Mouse (Mus musculus): ENCODE results near the gene Fasn. TPM values are rescaled to one million over a fixed set of nuclear protein-coding genes. Genes with fewer than 3 reads are reported as not detected.

The Fasn gene
- polyA plus RNA-seq, 1 experiment from 2014 or later = 70.3 TPM

Other genes starting within 250 kb of the Fasn start
- 484 and 518 TPM in 2 replicates for gene Arhgdia, start 242.9 kb downstream of the Fasn start, polyA plus RNA-seq (2016; fragmentation: Nextera tagmentation; extraction: Ambion mirVana)
- 671 and 778 TPM in 2 replicates for gene Alyref, start 226.2 kb downstream of the Fasn start, polyA plus RNA-seq (2016; fragmentation: Nextera tagmentation; extraction: Ambion mirVana)
- 202 and 203 TPM in 2 replicates for gene Anapc11, start 226.1 kb downstream of the Fasn start, polyA plus RNA-seq (2016; fragmentation: Nextera tagmentation; extraction: Ambion mirVana)
- gene Npb, start 216.1 kb downstream of the Fasn start, polyA plus RNA-seq (2016; fragmentation: Nextera tagmentation; extraction: Ambion mirVana) = 0.65 and 0.95 TPM in 2 replicates
- 143 and 156 TPM in 2 replicates for gene Pcyt2, start 206.6 kb downstream of the Fasn start, polyA plus RNA-seq (2016; fragmentation: Nextera tagmentation; extraction: Ambion mirVana)
- gene Sirt7, start 199.3 kb downstream of the Fasn start, polyA plus RNA-seq (2016; fragmentation: Nextera tagmentation; extraction: Ambion mirVana) = 29.5 and 29.9 TPM in 2 replicates
- gene Mafg, start 190.9 kb downstream of the Fasn start, polyA plus RNA-seq (2016; fragmentation: Nextera tagmentation; extraction: Ambion mirVana) = 28.8 and 29.9 TPM in 2 replicates
- 29.9 and 34.3 TPM in 2 replicates for gene Pycr1, start 180.8 kb downstream of the Fasn start, polyA plus RNA-seq (2016; fragmentation: Nextera tagmentation; extraction: Ambion mirVana)
- 0.36 and 0.68 TPM in 2 replicates for gene Myadml2, start 176.4 kb downstream of the Fasn start, polyA plus RNA-seq (2016; fragmentation: Nextera tagmentation; extraction: Ambion mirVana)
- gene Notum, start 163.4 kb downstream of the Fasn start, polyA plus RNA-seq (2016; fragmentation: Nextera tagmentation; extraction: Ambion mirVana) = 8.8 and 12.6 TPM in 2 replicates
- 142 and 149 TPM in 2 replicates for gene Aspscr1, start 151.6 kb downstream of the Fasn start, polyA plus RNA-seq (2016; fragmentation: Nextera tagmentation; extraction: Ambion mirVana)
- 131 and 138 TPM in 2 replicates for gene Cenpx, start 110.8 kb downstream of the Fasn start, polyA plus RNA-seq (2016; fragmentation: Nextera tagmentation; extraction: Ambion mirVana)
- gene Lrrc45, start 110.6 kb downstream of the Fasn start, polyA plus RNA-seq (2016; fragmentation: Nextera tagmentation; extraction: Ambion mirVana) = 77.9 and 78.4 TPM in 2 replicates
- gene Rac3, start 103.1 kb downstream of the Fasn start, polyA plus RNA-seq (2016; fragmentation: Nextera tagmentation; extraction: Ambion mirVana) = 48.5 and 51.2 TPM in 2 replicates
- gene Dcxr, start 97.3 kb downstream of the Fasn start, polyA plus RNA-seq (2016; fragmentation: Nextera tagmentation; extraction: Ambion mirVana) = 14.8 and 17.8 TPM in 2 replicates
- gene Cbr2, start 92.4 kb downstream of the Fasn start, polyA plus RNA-seq (2016; fragmentation: Nextera tagmentation; extraction: Ambion mirVana) = 4.6 and 7.2 TPM in 2 replicates
- 6.4 and 8.4 TPM in 2 replicates for gene Hmga1b, start 61.8 kb downstream of the Fasn start, polyA plus RNA-seq (2016; fragmentation: Nextera tagmentation; extraction: Ambion mirVana)
- gene Rfng, start 40.3 kb downstream of the Fasn start, polyA plus RNA-seq (2016; fragmentation: Nextera tagmentation; extraction: Ambion mirVana) = 36.2 and 42.1 TPM in 2 replicates
- gene Gps1, start 40.3 kb downstream of the Fasn start, polyA plus RNA-seq (2016; fragmentation: Nextera tagmentation; extraction: Ambion mirVana) = 233 and 242 TPM in 2 replicates
- gene Dus1l, start 28.1 kb downstream of the Fasn start, polyA plus RNA-seq (2016; fragmentation: Nextera tagmentation; extraction: Ambion mirVana) = 73.4 and 77.6 TPM in 2 replicates
- gene Ccdc57, start 108.3 kb upstream of the Fasn start, polyA plus RNA-seq (2016; fragmentation: Nextera tagmentation; extraction: Ambion mirVana) = 6.4 and 7.2 TPM in 2 replicates
- gene Slc16a3, start 123.9 kb upstream of the Fasn start, polyA plus RNA-seq (2016; fragmentation: Nextera tagmentation; extraction: Ambion mirVana) = 77.0 and 77.4 TPM in 2 replicates
- gene Csnk1d, start 166.8 kb upstream of the Fasn start, polyA plus RNA-seq (2016; fragmentation: Nextera tagmentation; extraction: Ambion mirVana) = 154 and 157 TPM in 2 replicates
- not detected in 2 replicates for gene Cd7, start 214.9 kb upstream of the Fasn start, polyA plus RNA-seq (2016; fragmentation: Nextera tagmentation; extraction: Ambion mirVana)
- not detected in 2 replicates for gene Sectm1b, start 239.0 kb upstream of the Fasn start, polyA plus RNA-seq (2016; fragmentation: Nextera tagmentation; extraction: Ambion mirVana)